Mouse (Mus musculus): ENCODE measurements around the gene Cenph. TPM values are rescaled to one million over a fixed set of nuclear protein-coding genes. Genes with fewer than 3 reads are reported as not detected.
"Not testable (repeated sequence)": the region's sequence is repeated elsewhere in the genome, so short reads cannot be mapped to it uniquely, and the experiment has no call there.

The Cenph gene
- polyA plus RNA-seq, 1 experiment, result 0.19 TPM

- WGBS, result 81% methylated on average over 3 of the region's 3 CpGs
- no peak for TF ChIP-seq CTCF (conservative IDR thresholded peaks at IDR 0.05; ENCODE audit: insufficient read depth, insufficient read length, low read depth, low read length)
- no peak for TF ChIP-seq POLR2A (IDR thresholded peaks at IDR 0.05; ENCODE audit: low read depth, low read length)
These were observed 13.4 kb upstream of the Cenph start for GRCm38 (mm10) chr13:100789083-100789482.

GRCm38 (mm10) chr13:100788057-100788456, 12.4 kb upstream of the Cenph start:
- 97% methylated on average over 12 of the region's 14 CpGs for WGBS
- not testable (repeated sequence) for H3K27ac ChIP-seq (ENCODE audit: insufficient read depth, low read depth, low read length); H3K4me1 ChIP-seq (ENCODE audit: control insufficient read depth, insufficient read depth, low read length); H3K27me3 ChIP-seq (replicated peaks; ENCODE audit: control insufficient read depth, insufficient read depth, low read length); DNase-seq; H3K36me3 ChIP-seq (ENCODE audit: control insufficient read depth, insufficient read depth, low read length); H3K4me3 ChIP-seq (ENCODE audit: insufficient read depth, low read depth, low read length)

More at GRCm38 (mm10) chr13:100789083-100789482, 13.4 kb upstream of the Cenph start:
- Histone ChIP-seq H3K27me3 (replicated peaks; ENCODE audit: control insufficient read depth, insufficient read depth, low read length) (no peaks in the 10 kb centered on the region), H3K4me1 (ENCODE audit: control insufficient read depth, insufficient read depth, low read length) (no peaks in the 10 kb centered on the region), H3K4me3 (ENCODE audit: insufficient read depth, low read depth, low read length) (no peak overlapping the region), H3K36me3 (ENCODE audit: control insufficient read depth, insufficient read depth, low read length) (no peaks in the 10 kb centered on the region), H3K27ac (ENCODE audit: insufficient read depth, low read depth, low read length) (no peak overlapping the region)
- peak; percentile 25 for DNase-seq

GRCm38 (mm10) chr13:100787316-100788010, 11.8 kb upstream of the Cenph start:
- peak; percentile 74 for DNase-seq

GRCm38 (mm10) chr13:100786414-100786867, 10.7 kb upstream of the Cenph start, which contains the start of gene Ccnb1:
Gene Ccnb1, minus strand, starts transcription at chr13:100786570.
- Histone ChIP-seq H3K27me3 (replicated peaks; ENCODE audit: control insufficient read depth, insufficient read depth, low read length) (no peaks in the 10 kb centered on the region), H3K4me3 (ENCODE audit: insufficient read depth, low read depth, low read length) (peak within 1 kb of the TSS; percentile 44), H3K36me3 (ENCODE audit: control insufficient read depth, insufficient read depth, low read length) (no peaks in the 10 kb centered on the region), H3K27ac (ENCODE audit: insufficient read depth, low read depth, low read length) (no peak within 1 kb of the TSS), H3K4me1 (ENCODE audit: control insufficient read depth, insufficient read depth, low read length) (no peaks in the 10 kb centered on the region)
- TF ChIP-seq POLR2A (IDR thresholded peaks at IDR 0.05; ENCODE audit: low read depth, low read length) (no peak), CTCF (conservative IDR thresholded peaks at IDR 0.05; ENCODE audit: insufficient read depth, insufficient read length, low read depth, low read length) (peak; percentile 62)
- under 1% methylated on average over 35 of the region's 35 CpGs for WGBS
- peak; percentile 96 for DNase-seq

More at GRCm38 (mm10) chr13:100787316-100788010, 11.8 kb upstream of the Cenph start:
- H3K4me1 ChIP-seq (ENCODE audit: control insufficient read depth, insufficient read depth, low read length), result no peaks in the 10 kb centered on the region
- H3K36me3 ChIP-seq (ENCODE audit: control insufficient read depth, insufficient read depth, low read length), result no peaks in the 10 kb centered on the region
- TF ChIP-seq CTCF (conservative IDR thresholded peaks at IDR 0.05; ENCODE audit: insufficient read depth, insufficient read length, low read depth, low read length) (no peak), POLR2A (IDR thresholded peaks at IDR 0.05; ENCODE audit: low read depth, low read length) (no peak)
- H3K27me3 ChIP-seq (replicated peaks; ENCODE audit: control insufficient read depth, insufficient read depth, low read length), result no peaks in the 10 kb centered on the region
- WGBS, result 64% methylated on average over 6 of the region's 6 CpGs
- H3K27ac ChIP-seq (ENCODE audit: insufficient read depth, low read depth, low read length), result peak overlapping the region; percentile 67
- H3K4me3 ChIP-seq (ENCODE audit: insufficient read depth, low read depth, low read length), result no peak overlapping the region

GRCm38 (mm10) chr13:100785806-100786413, 10.2 kb upstream of the Cenph start:
- H3K36me3 ChIP-seq (ENCODE audit: control insufficient read depth, insufficient read depth, low read length), result no peaks in the 10 kb centered on the region
- H3K4me3 ChIP-seq (ENCODE audit: insufficient read depth, low read depth, low read length), result peak overlapping the region; percentile 44
- DNase-seq, result no peak
- H3K4me1 ChIP-seq (ENCODE audit: control insufficient read depth, insufficient read depth, low read length), result no peaks in the 10 kb centered on the region
- WGBS, result under 1% methylated on average over 30 of the region's 30 CpGs
- TF ChIP-seq CTCF (conservative IDR thresholded peaks at IDR 0.05; ENCODE audit: insufficient read depth, insufficient read length, low read depth, low read length) (no peak), POLR2A (IDR thresholded peaks at IDR 0.05; ENCODE audit: low read depth, low read length) (no peak)
- H3K27me3 ChIP-seq (replicated peaks; ENCODE audit: control insufficient read depth, insufficient read depth, low read length), result no peaks in the 10 kb centered on the region
- H3K27ac ChIP-seq (ENCODE audit: insufficient read depth, low read depth, low read length), result no peak overlapping the region

GRCm38 (mm10) chr13:100777491-100777890, 1.8 kb upstream of the Cenph start:
- no peak overlapping the region for H3K4me3 ChIP-seq (ENCODE audit: insufficient read depth, low read depth, low read length)

GRCm38 (mm10) chr13:100776710-100777109, 1.0 kb upstream of the Cenph start:
- no peak overlapping the region for H3K4me3 ChIP-seq (ENCODE audit: insufficient read depth, low read depth, low read length)
- H3K27me3 ChIP-seq (replicated peaks; ENCODE audit: control insufficient read depth, insufficient read depth, low read length), result no peaks in the 10 kb centered on the region
- WGBS, result 61% methylated on average over 6 of the region's 6 CpGs
- no peak for DNase-seq
- peaks cover 3% of the 10 kb centered on the region; the same call in 1 of the 2 replicates for H3K4me1 ChIP-seq (ENCODE audit: control insufficient read depth, insufficient read depth, low read length)
- H3K27ac ChIP-seq (ENCODE audit: insufficient read depth, low read depth, low read length), result no peak overlapping the region
- no peaks in the 10 kb centered on the region for H3K36me3 ChIP-seq (ENCODE audit: control insufficient read depth, insufficient read depth, low read length)
- no peak for TF ChIP-seq POLR2A (IDR thresholded peaks at IDR 0.05; ENCODE audit: low read depth, low read length)
- no peak for TF ChIP-seq CTCF (conservative IDR thresholded peaks at IDR 0.05; ENCODE audit: insufficient read depth, insufficient read length, low read depth, low read length)

More at GRCm38 (mm10) chr13:100777491-100777890, 1.8 kb upstream of the Cenph start:
- no peak overlapping the region for H3K27ac ChIP-seq (ENCODE audit: insufficient read depth, low read depth, low read length)
- no peak for TF ChIP-seq CTCF (conservative IDR thresholded peaks at IDR 0.05; ENCODE audit: insufficient read depth, insufficient read length, low read depth, low read length)
- TF ChIP-seq POLR2A (IDR thresholded peaks at IDR 0.05; ENCODE audit: low read depth, low read length), result no peak
- no peak for DNase-seq
- H3K36me3 ChIP-seq (ENCODE audit: control insufficient read depth, insufficient read depth, low read length), result no peaks in the 10 kb centered on the region
- no peaks in the 10 kb centered on the region for H3K27me3 ChIP-seq (replicated peaks; ENCODE audit: control insufficient read depth, insufficient read depth, low read length)
- WGBS, result 84% methylated on average over 3 of the region's 3 CpGs
- peaks cover 3% of the 10 kb centered on the region; the same call in 1 of the 2 replicates for H3K4me1 ChIP-seq (ENCODE audit: control insufficient read depth, insufficient read depth, low read length)
